In genomic region chr3:107829625-107830024, GRCm38 (mm10) we compare ENCODE assay signal across 18 mouse cellular contexts. TPM values are rescaled to one million over a fixed set of nuclear protein-coding genes. Genes with fewer than 3 reads are reported as not detected.
A peak's percentile ranks its signal among the peaks of the same experiment; 100 is the strongest.
DNase-seq lines count a peak whose midpoint lies in the region; ATAC-seq and TF ChIP-seq lines count a peak whose summit lies in the region.
"Had no signal": no experiment of that assay in that cellular context is flagged by ENCODE, and none has a peak within 500 bp of the region (broad histone marks: within the 10 kb centered on the region; RNA-seq: fewer than 3 reads in every experiment).

No protein-coding gene starts in this region.

- no peak for TF ChIP-seq EP300 in heart, adult 2 months (IDR thresholded peaks at IDR 0.05; ENCODE audit: insufficient read depth, low read depth, low read length)
- TF ChIP-seq EP300 in liver, postnatal 0 days (IDR thresholded peaks at IDR 0.05; ENCODE audit: low read depth) = no peak

- no peaks in the 10 kb centered on the region for H3K27me3 ChIP-seq in heart, adult 2 months (ENCODE audit: control insufficient read depth, insufficient read depth, low read length)
- peaks cover 3% of the 10 kb centered on the region; the same call in 1 of the 2 replicates for H3K27me3 ChIP-seq in heart, embryonic 11.5 days (ENCODE audit: control insufficient read depth, insufficient read depth, low read length)
- no peaks in the 10 kb centered on the region for H3K27me3 ChIP-seq in liver, postnatal 0 days (ENCODE audit: insufficient read depth, low read length)
- H3K27me3 ChIP-seq: CH12.LX; midbrain, embryonic 15.5 days had no signal

- no peak for ATAC-seq in heart, embryonic 11.5 days (replicated peaks; ENCODE audit: insufficient number of reproducible peaks, low FRiP score, low TSS enrichment)
- no peak for ATAC-seq in granulocyte monocyte progenitor cell, adult 5-6 weeks (replicated peaks; ENCODE audit: poor library complexity, severe bottlenecking)
- ATAC-seq in liver, postnatal 0 days = no peak
- ATAC-seq: activated CD4-positive, CD25-positive, alpha-beta regulatory T cell, adult 4 months; forebrain, postnatal 0 days; midbrain, embryonic 15.5 days had no signal

- H3K79me2 ChIP-seq in heart, adult 2 months (replicated peaks; ENCODE audit: control insufficient read depth, insufficient read depth, low read length) = no peaks in the 10 kb centered on the region

- no peaks in the 10 kb centered on the region for H3K9me3 ChIP-seq in heart, embryonic 11.5 days (replicated peaks; ENCODE audit: control insufficient read depth, low read length)
- no peaks in the 10 kb centered on the region for H3K9me3 ChIP-seq in liver, postnatal 0 days (ENCODE audit: low read length)
- H3K9me3 ChIP-seq: midbrain, embryonic 15.5 days had no signal

- H3K4me3 ChIP-seq in heart, adult 2 months = no peak overlapping the region
- no peak overlapping the region for H3K4me3 ChIP-seq in heart, embryonic 11.5 days (ENCODE audit: low read depth, low read length)
- H3K4me3 ChIP-seq in liver, postnatal 0 days (ENCODE audit: low read depth, low read length) = no peak overlapping the region
- H3K4me3 ChIP-seq: midbrain, embryonic 15.5 days had no signal

- H3K27ac ChIP-seq in heart, adult 2 months = no peak overlapping the region
- no peak overlapping the region for H3K27ac ChIP-seq in heart, embryonic 11.5 days (ENCODE audit: low read depth, low read length)
- no peak overlapping the region for H3K27ac ChIP-seq in liver, postnatal 0 days (ENCODE audit: low read depth)
- H3K27ac ChIP-seq: hindbrain, embryonic 14.5 days; liver, embryonic 14.5 days; midbrain, embryonic 15.5 days had no signal

- no peak overlapping the region for H3K4me2 ChIP-seq in heart, embryonic 11.5 days
- H3K4me2 ChIP-seq in liver, postnatal 0 days (ENCODE audit: low read depth, low read length) = no peak overlapping the region
- H3K4me2 ChIP-seq: hindbrain, embryonic 14.5 days; midbrain, embryonic 15.5 days had no signal

- no peak overlapping the region for H3K9ac ChIP-seq in heart, adult 2 months (ENCODE audit: low read depth, low read length)
- H3K9ac ChIP-seq in heart, embryonic 11.5 days (ENCODE audit: low read depth, low read length) = no peak overlapping the region
- no peak overlapping the region for H3K9ac ChIP-seq in liver, postnatal 0 days (replicated peaks)
- H3K9ac ChIP-seq: forebrain, postnatal 0 days; hindbrain, embryonic 14.5 days; liver, embryonic 14.5 days; midbrain, embryonic 15.5 days had no signal

- TF ChIP-seq POLR2A in heart, adult 2 months (IDR thresholded peaks at IDR 0.05; ENCODE audit: insufficient read depth, low read depth, low read length) = no peak

- H3K4me1 ChIP-seq in heart, adult 2 months (ENCODE audit: control insufficient read depth, insufficient read depth, low read length) = peaks cover 20% of the 10 kb centered on the region
- peaks cover 14% of the 10 kb centered on the region for H3K4me1 ChIP-seq in heart, embryonic 11.5 days (ENCODE audit: control insufficient read depth, insufficient read depth, low read length)
- H3K4me1 ChIP-seq in liver, postnatal 0 days (ENCODE audit: insufficient read depth) = peaks cover 11% of the 10 kb centered on the region

- intact Hi-C loops in heart, adult 2 months (cut with DNase I) = no loop called here
- intact Hi-C loops in gastrocnemius, postnatal 36 days (cut with DNase I) = no loop called here

- DNase-seq in heart, adult 2 months = peak; percentile 70 to 79
- peak; percentile 72 for DNase-seq in MN1 (ENCODE audit: low spot score)
- DNase-seq in gastrocnemius, postnatal 36 days = peak; percentile 73 to 79
- peak; percentile 33 for DNase-seq in lung, postnatal 36 days
- DNase-seq in kidney, adult 9 months = no peak
- no peak for DNase-seq in liver, postnatal 0 days
- DNase-seq: cerebellum, adult 11 months; forebrain, postnatal 0 days; kidney, postnatal 10 days; thymus, postnatal 36 days had no signal

- no peak for TF ChIP-seq CTCF in heart, adult 2 months (IDR thresholded peaks at IDR 0.05)
- TF ChIP-seq CTCF in liver, postnatal 0 days (IDR thresholded peaks at IDR 0.05; ENCODE audit: low read depth) = no peak

- H3K36me3 ChIP-seq in heart, adult 2 months (ENCODE audit: control insufficient read depth, insufficient read depth, low read length) = no peaks in the 10 kb centered on the region
- H3K36me3 ChIP-seq in heart, embryonic 11.5 days (ENCODE audit: control insufficient read depth, insufficient read depth, low read length) = no peaks in the 10 kb centered on the region
- H3K36me3 ChIP-seq in liver, postnatal 0 days (replicated peaks; ENCODE audit: insufficient read depth, low read length) = no peaks in the 10 kb centered on the region
- H3K36me3 ChIP-seq: midbrain, embryonic 15.5 days had no signal

- WGBS in heart, adult 2 months = 47% methylated on average over 14 of the region's 14 CpGs
- 63% methylated on average over 14 of the region's 14 CpGs for WGBS in heart, embryonic 11.5 days (ENCODE audit: insufficient replicate concordance)
- WGBS in liver, postnatal 0 days (ENCODE audit: insufficient replicate concordance) = 76% methylated on average over 14 of the region's 14 CpGs

RNA-seq across cellular contexts. Expression of gene Eps8l3, which starts 47.4 kb away (rescaled TPM):
- not detected for total RNA-seq in heart, adult 2 months (2021)
- not detected in 2 replicates for polyA plus RNA-seq in heart, adult 2 months (2012; rRNA removed)
- polyA plus RNA-seq in heart, embryonic 11.5 days (2014; fragmentation: Nextera tagmentation; extraction: Ambion mirVana) = not detected in 2 replicates
- total RNA-seq in gastrocnemius, postnatal 36 days (2021) = not detected
- not detected in 2 replicates for total RNA-seq in granulocyte monocyte progenitor cell, adult 5-6 weeks (2014; fragmentation: Nextera tagmentation)
- total RNA-seq in granulocyte monocyte progenitor cell, adult 5-6 weeks (2017) = not detected in 2 replicates
- not detected in 2 replicates for polyA plus RNA-seq in liver, postnatal 0 days (2015; fragmentation: Nextera tagmentation; extraction: Ambion mirVana)
- total RNA-seq: CH12.LX; forebrain, postnatal 0 days; neutrophil, adult 5-6 weeks had no signal
- polyA plus RNA-seq: activated CD4-positive, CD25-positive, alpha-beta regulatory T cell, adult 4 months; forebrain, postnatal 0 days; hindbrain, embryonic 14.5 days had no signal

Comparison
In these comparisons a context has a peak if more than half of its experiments do, and no peak if none do; other contexts are left out.
1. DNase-seq: peak in heart, adult 2 months (2 of 2), MN1 (single experiment), gastrocnemius, postnatal 36 days (2 of 2) and lung, postnatal 36 days (single experiment); none in kidney, adult 9 months (single experiment) and liver, postnatal 0 days (single experiment).